Mouse (Mus musculus) brown adipose tissue, adult 24 weeks (tissue): ENCODE measurements around the gene Olfr557. TPM values are rescaled to one million over a fixed set of nuclear protein-coding genes. Genes with fewer than 3 reads are reported as not detected.

Experiments
- polyA plus RNA-seq: library from polyadenylated mRNA; stranded (reverse); fragments of >200 nt; gene quantifications from 2 replicates; pipeline ENCODE4 v1.2.4, GENCODE M21; 2012; ENCODE audit not compliant: missing spikeins, insufficient read depth, insufficient read length

The Olfr557 gene
- polyA plus RNA-seq, 1 experiment, result not detected

Other genes starting within 250 kb of the Olfr557 start
- gene Olfr543, start 214.2 kb upstream of the Olfr557 start, polyA plus RNA-seq, result not detected in 2 replicates
- not detected in 2 replicates for gene Olfr544, start 207.6 kb upstream of the Olfr557 start, polyA plus RNA-seq
- not detected in 2 replicates for gene Olfr545, start 196.3 kb upstream of the Olfr557 start, polyA plus RNA-seq
- not detected in 2 replicates for gene Olfr547, start 161.2 kb upstream of the Olfr557 start, polyA plus RNA-seq
- gene Olfr548-ps1, start 155.0 kb upstream of the Olfr557 start, polyA plus RNA-seq, result not detected in 2 replicates
- gene Olfr549, start 146.0 kb upstream of the Olfr557 start, polyA plus RNA-seq, result not detected in 2 replicates
- gene Trim21, start 130.4 kb upstream of the Olfr557 start, polyA plus RNA-seq, result 3.1 and 4.2 TPM in 2 replicates
- gene Olfr550, start 124.5 kb upstream of the Olfr557 start, polyA plus RNA-seq, result not detected in 2 replicates
- not detected in 2 replicates for gene Olfr551, start 104.0 kb upstream of the Olfr557 start, polyA plus RNA-seq
- not detected in 2 replicates for gene Olfr552, start 98.1 kb upstream of the Olfr557 start, polyA plus RNA-seq
- gene Olfr553, start 77.7 kb upstream of the Olfr557 start, polyA plus RNA-seq, result not detected in 2 replicates
- gene Olfr554, start 57.5 kb upstream of the Olfr557 start, polyA plus RNA-seq, result not detected in 2 replicates
- gene Olfr555, start 37.1 kb upstream of the Olfr557 start, polyA plus RNA-seq, result not detected in 2 replicates
- not detected in 2 replicates for gene Olfr556, start 31.0 kb upstream of the Olfr557 start, polyA plus RNA-seq
- 6.3 and 7.5 TPM in 2 replicates for gene Trim68, start 8.6 kb upstream of the Olfr557 start, polyA plus RNA-seq
- gene Olfr558, start 6.3 kb downstream of the Olfr557 start, polyA plus RNA-seq, result 1.3 and 2.3 TPM in 2 replicates
- gene Olfr33, start 23.2 kb downstream of the Olfr557 start, polyA plus RNA-seq, result not detected in 2 replicates
- not detected in 2 replicates for gene Olfr559, start 31.6 kb downstream of the Olfr557 start, polyA plus RNA-seq
- gene Olfr560, start 63.5 kb downstream of the Olfr557 start, polyA plus RNA-seq, result not detected in 2 replicates
- 1.3 TPM in 1 of 2 replicates, not detected in the other for gene Olfr78, start 63.6 kb downstream of the Olfr557 start, polyA plus RNA-seq
- gene Olfr561, start 75.3 kb downstream of the Olfr557 start, polyA plus RNA-seq, result not detected in 2 replicates
- not detected in 2 replicates for gene Olfr564, start 107.6 kb downstream of the Olfr557 start, polyA plus RNA-seq
- not detected in 2 replicates for gene Olfr566, start 162.9 kb downstream of the Olfr557 start, polyA plus RNA-seq
- gene Olfr568, start 181.2 kb downstream of the Olfr557 start, polyA plus RNA-seq, result not detected in 2 replicates
- not detected in 2 replicates for gene Olfr569, start 195.0 kb downstream of the Olfr557 start, polyA plus RNA-seq
- gene Olfr570, start 198.7 kb downstream of the Olfr557 start, polyA plus RNA-seq, result not detected in 2 replicates
- 0.28 TPM in 1 of 2 replicates, not detected in the other for gene Olfr571, start 221.6 kb downstream of the Olfr557 start, polyA plus RNA-seq
- gene Olfr572, start 228.5 kb downstream of the Olfr557 start, polyA plus RNA-seq, result not detected in 2 replicates
- not detected in 2 replicates for gene Olfr573-ps1, start 246.7 kb downstream of the Olfr557 start, polyA plus RNA-seq